Mouse (Mus musculus): ENCODE results near the gene Rpl9-ps1.

- TF ChIP-seq CTCF (IDR thresholded peaks at IDR 0.05; ENCODE audit: low read depth, low read length) (peak; percentile 15), POLR2A (IDR thresholded peaks at IDR 0.05; ENCODE audit: insufficient read depth, low read length) (no peak)
Measured at GRCm38 (mm10) chr11:83632744-83633143, 12.7 kb downstream of the Rpl9-ps1 start.
